Mouse (Mus musculus) hindlimb bud, embryonic 11.5 days (tissue): ENCODE measurements around the gene Fxr2.
A peak's percentile ranks its signal among the peaks of the same experiment; 100 is the strongest.

ENCODE experiments used
- DNase-seq: peaks from one replicate; pipeline ENCODE4 v3.0.0-alpha.2; 2012; ENCODE audit warnings: low read depth, low spot score; ENCODE audit errors: extremely low spot score

Fxr2 gene

DNA sequence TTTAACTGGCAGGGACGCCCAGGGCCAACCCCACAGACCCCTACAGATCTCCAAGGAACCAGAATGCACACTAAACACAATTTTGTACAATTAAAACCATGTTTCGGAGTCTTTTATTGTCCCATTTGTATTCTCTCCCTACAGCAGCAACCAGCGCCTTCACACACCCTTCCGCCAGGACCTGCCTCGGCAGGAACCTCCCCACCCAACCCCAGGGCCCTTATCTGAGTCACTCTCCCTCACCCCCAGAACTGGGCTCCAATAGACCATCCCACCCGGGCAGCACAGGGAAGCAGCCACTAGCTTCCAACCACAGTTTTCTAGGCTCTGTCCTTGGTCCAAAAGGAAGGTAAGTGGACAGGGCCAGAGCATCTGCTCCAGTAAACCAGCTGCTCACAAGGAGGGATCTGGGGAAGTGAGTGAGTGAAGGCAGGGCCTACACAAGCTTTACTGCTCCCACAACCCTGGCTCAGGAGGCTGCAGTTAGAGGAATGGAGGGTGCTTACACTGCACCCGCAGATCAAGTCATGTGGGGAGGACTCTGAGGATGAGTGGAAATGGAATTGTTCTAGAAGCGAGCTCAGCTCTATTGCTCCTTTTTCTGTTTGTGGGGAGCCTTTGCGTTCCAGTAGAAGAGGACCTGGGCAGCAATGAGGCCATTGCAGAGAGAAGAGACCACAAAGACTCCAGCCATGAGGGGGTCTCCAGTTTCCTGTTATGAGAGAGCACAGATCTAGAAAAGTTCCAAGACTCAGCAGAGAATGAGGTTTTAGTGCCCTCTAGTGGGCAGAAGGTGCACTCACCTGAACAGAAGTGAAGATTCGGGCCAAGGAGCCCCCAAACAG, 24.0 kb downstream of the Fxr2 start:
- DNase-seq: peak; percentile 77

- DNase-seq: no peak
These were observed 24.7 kb downstream of the Fxr2 start for GRCm38 (mm10) chr11:69657462-69657881.

DNA sequence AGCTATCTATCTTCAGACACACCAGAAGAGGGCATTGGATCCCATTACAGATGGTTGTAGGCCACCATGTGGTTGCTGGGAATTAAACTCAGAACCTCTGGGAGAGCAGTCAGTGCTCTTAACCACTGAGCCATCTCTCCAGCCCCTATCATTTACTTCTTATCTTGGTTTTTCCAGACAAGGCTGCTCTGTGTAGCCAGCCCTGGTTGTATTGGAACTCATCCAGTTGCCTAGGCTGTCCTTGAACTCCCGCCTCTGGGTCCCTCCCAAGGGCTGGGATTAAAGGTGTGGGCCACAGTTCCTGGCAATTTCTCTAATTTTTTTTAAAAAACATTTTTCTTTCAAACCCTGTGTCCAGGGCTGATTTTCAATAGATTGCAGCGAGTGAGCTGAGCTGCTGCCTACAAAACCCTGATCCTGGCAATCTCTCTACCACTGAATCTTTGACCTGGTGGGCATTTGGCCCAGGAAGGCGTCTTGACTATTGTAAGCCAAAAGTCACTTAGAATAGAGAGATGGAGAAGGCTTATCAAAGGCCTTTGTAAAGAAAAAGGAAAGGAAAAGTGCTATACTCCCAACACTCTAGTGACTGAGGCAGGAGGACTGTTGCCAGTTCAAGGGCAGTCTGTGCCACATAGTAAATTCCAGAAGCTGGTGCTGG, 28.6 kb downstream of the Fxr2 start:
- no peak for DNase-seq

DNA sequence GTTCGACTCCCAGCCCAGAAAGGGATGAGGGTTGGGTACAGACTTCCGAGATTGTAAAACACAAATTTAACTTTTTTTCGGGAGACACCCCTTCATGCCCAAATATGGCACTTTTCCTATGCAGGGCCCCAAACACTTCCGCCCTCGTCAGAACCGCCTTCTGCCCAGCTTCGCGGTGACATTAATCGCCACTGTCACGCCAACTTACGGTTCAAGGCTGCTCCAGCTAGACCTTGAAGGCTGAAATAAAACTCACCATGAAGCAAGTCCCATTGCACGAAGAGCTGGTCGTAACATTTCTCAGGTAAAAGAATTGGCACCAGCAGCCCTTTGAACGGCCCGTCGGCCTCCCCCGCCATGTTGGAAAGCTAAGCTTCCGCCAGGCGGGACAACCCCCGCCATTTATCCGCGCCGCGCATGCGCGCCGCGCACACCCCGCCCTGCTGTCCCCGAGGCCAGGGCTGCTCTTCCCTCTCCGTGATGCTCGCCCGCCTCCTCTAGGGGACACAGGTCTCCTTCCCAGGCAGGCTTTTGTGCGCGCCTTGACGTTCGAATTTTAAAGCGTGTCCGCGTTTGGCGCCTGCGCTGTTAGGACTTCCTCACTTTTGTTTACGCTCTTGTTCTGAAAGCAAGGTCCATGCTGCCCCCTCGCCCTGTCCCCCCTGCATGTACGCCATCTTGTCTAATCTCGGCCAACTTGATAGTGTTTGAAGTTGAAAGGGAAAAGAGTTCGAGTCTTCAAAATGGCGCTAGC, 29.6 kb downstream of the Fxr2 start, which contains the start of gene Mpdu1:
Mpdu1 (minus strand) TSS at position 430 of the 754 bp plus-strand sequence.
- peak; percentile 94 for DNase-seq

GRCm38 (mm10) chr11:69662967-69663671, 30.3 kb downstream of the Fxr2 start:
- DNase-seq: no peak

DNA sequence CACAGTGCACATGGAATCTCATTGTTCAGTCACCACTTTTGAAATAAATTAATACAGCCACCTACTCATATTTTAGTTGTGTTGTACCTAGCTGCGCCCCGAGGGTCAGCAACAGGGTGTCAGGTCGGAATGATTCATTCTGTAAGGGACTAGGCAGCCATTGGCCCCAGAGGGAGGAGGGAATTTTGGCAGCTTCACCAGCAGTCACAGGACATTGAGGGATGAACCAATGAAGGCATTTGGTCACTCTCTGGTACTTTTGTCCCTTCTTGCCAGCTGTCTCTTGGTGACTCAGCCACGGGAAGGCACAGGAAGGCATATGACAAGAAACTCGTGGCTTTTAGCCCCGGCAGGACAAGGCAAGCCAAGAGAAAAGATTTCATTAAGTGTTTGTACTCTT, 31.0 kb downstream of the Fxr2 start:
- DNase-seq: no peak

- DNase-seq: no peak
These were observed 32.1 kb downstream of the Fxr2 start for GRCm38 (mm10) chr11:69664841-69665240.

- no peak for DNase-seq
These were observed 32.7 kb downstream of the Fxr2 start for GRCm38 (mm10) chr11:69665457-69665960.

GRCm38 (mm10) chr11:69665961-69666664, 33.3 kb downstream of the Fxr2 start, which contains the start of gene Cd68:
Gene Cd68 (minus strand): TSS chr11:69666153.
- no peak for DNase-seq

- DNase-seq: no peak
These were observed 33.8 kb downstream of the Fxr2 start for GRCm38 (mm10) chr11:69666665-69667005.

- peak; percentile 73 for DNase-seq
These were observed 38.3 kb downstream of the Fxr2 start for GRCm38 (mm10) chr11:69670786-69671725.

GRCm38 (mm10) chr11:69671726-69672124, 38.9 kb downstream of the Fxr2 start:
- DNase-seq: no peak

- DNase-seq: peak; percentile 98
These were observed 39.5 kb downstream of the Fxr2 start, which contains the start of gene Eif4a1 for GRCm38 (mm10) chr11:69672211-69672706. Gene Eif4a1 (minus strand): TSS chr11:69672423.

- no peak for DNase-seq
These were observed 46.4 kb downstream of the Fxr2 start for GRCm38 (mm10) chr11:69679144-69679543.

DNA sequence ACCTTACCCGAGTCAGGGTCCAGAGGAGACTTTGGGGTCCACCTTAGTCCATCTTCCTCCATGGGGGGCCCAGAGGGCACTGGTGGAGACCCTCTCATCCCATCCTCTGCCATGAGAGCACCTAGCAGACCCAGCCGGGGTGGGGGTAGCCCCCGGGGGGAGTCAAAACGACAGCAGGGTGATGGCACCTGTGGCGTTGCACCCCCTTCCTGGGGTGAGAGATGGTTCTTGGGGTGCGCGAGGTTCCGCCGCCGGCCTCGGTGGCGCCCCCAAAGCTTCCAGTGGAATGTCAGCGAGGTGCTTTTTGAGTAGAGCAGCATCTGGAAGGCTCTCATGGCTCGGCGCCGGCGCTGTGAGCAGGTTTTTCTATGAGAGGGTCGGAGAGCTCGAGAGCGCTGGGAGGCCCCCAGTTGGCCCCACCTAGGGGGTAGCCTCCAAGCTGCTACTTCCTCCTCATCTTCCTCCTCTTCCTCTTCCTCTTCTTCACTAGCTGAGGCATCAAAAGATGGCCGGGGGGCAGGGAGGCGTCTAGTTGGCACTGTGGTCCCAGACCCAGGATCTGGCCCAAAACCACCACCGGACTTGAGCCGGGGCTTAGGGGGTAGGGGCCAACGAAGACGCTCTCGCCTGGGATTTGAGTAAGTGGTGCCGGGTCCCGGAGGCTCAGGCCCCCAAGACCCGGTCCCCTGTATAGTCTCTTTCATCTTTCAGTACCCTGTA, 47.5 kb downstream of the Fxr2 start:
- no peak for DNase-seq

DNA sequence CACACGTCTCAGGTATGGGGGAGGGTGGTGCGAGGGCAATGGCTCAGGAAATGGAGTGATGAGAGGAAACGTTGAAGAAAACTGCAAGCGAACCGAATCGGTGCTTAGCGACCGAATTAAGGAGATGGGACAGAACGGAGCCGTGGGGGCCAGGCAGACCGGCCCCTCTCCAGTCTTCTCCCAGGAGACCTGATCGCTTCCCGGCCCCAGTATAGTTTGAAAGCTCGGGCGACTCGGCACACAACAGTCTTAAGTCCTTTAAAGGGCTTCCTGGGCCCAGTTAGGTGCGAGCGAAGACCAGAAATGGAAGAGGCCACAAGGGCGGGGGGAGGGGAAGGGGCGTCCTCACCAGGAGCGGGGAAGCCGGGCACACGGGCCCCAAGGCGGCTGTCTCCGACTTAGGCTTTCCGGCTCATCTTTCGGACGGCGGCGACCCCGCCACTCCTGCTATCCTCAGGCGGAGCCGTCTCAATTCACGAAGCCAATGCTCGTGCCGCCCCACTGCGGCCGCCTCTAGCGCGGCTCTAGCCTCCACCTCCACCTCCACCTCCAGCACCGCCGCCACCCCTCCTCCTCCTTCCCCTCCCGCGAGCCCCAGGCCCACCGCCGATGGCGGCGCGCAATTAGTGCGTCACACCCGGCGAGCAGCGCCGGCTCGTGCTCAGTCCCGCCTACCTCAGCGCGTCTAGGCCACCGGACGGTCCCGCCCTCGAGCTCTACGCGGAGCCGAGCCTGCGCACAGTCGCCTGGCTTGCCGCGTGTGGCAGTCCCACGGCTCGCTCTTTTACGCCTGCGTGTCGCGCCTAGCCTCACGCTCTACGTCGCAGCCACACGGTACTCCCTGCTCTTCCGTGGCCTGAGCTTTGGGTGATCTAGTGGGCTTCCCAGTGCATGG, 48.8 kb downstream of the Fxr2 start, which contains the start of gene Senp3:
Senp3 (minus strand) TSS at position 771 of the 895 bp plus-strand sequence.
- DNase-seq: peak; percentile 86
